Mouse (Mus musculus): Measurements from ENCODE around the gene Gmps. TPM values are rescaled to one million over a fixed set of nuclear protein-coding genes. Genes with fewer than 3 reads are reported as not detected.

Gmps gene
- polyA plus RNA-seq (2012; rRNA removed), result 1.2 and 1.3 TPM in 2 replicates

GRCm38 (mm10) chr3:63975955-63976908, at the start of gene Gmps:
Gene Gmps, plus strand, starts transcription at chr3:63976106.

GRCm38 (mm10) chr3:63928878-63929859, 46.7 kb upstream of the Gmps start, which contains the start of gene E130311K13Rik:
Gene E130311K13Rik, minus strand, starts transcription at chr3:63929472.

GRCm38 (mm10) chr3:63964100-63964921, 11.6 kb upstream of the Gmps start, which contains the start of gene Slc33a1:
Gene Slc33a1, minus strand, starts transcription at chr3:63964768.

Other genes with a start within 250 kb of the Gmps start
- 2.9 and 3.5 TPM in 2 replicates for gene Plch1, start 76.6 kb upstream of the Gmps start, polyA plus RNA-seq (2012; rRNA removed)
- 1.9 and 3.1 TPM in 2 replicates for gene E130311K13Rik, start 46.6 kb upstream of the Gmps start, polyA plus RNA-seq (2012; rRNA removed)
- 22.9 and 24.6 TPM in 2 replicates for gene Slc33a1, start 11.3 kb upstream of the Gmps start, polyA plus RNA-seq (2012; rRNA removed)
- gene Vmn2r1, start 105.4 kb downstream of the Gmps start, polyA plus RNA-seq (2012; rRNA removed), result 0.01 TPM in 1 of 2 replicates, not detected in the other
- gene Vmn2r2, start 165.8 kb downstream of the Gmps start, polyA plus RNA-seq (2012; rRNA removed), result not detected in 2 replicates

Measured in colon, adult 2 months (tissue).